In genomic region chr8:60643416-60644020, GRCm38 (mm10) we compare ENCODE assay signal across 22 mouse cellular contexts. TPM values are rescaled to one million over a fixed set of nuclear protein-coding genes. Genes with fewer than 3 reads are reported as not detected.
DNase-seq lines count a peak whose midpoint lies in the region; ATAC-seq and TF ChIP-seq lines count a peak whose summit lies in the region.
"Had no signal": no experiment of that assay in that cellular context is flagged by ENCODE, and none has a peak within 500 bp of the region (broad histone marks: within the 10 kb centered on the region; RNA-seq: fewer than 3 reads in every experiment).

No protein-coding gene starts in this region.

- ATAC-seq in intestine, postnatal 0 days, result peak; percentile 45
- ATAC-seq in frontal cortex, adult (ENCODE audit: low TSS enrichment), result no peak
- ATAC-seq: forebrain, embryonic 16.5 days; liver, embryonic 12.5 days had no signal

- no peaks in the 10 kb centered on the region for H3K4me1 ChIP-seq in intestine, postnatal 0 days (replicated peaks; ENCODE audit: control insufficient read depth, insufficient read depth, low read length)
- H3K4me1 ChIP-seq: embryonic facial prominence, embryonic 12.5 days; heart, embryonic 12.5 days; liver, embryonic 12.5 days; midbrain, embryonic 12.5 days; neural tube, embryonic 13.5 days; stomach, embryonic 15.5 days had no signal

- H3K9ac ChIP-seq in intestine, postnatal 0 days (ENCODE audit: low read depth, low read length), result no peak overlapping the region
- H3K9ac ChIP-seq: embryonic facial prominence, embryonic 12.5 days; heart, embryonic 12.5 days; hindbrain, embryonic 14.5 days; liver, embryonic 12.5 days; midbrain, embryonic 12.5 days; neural tube, embryonic 13.5 days; stomach, embryonic 15.5 days had no signal

- 45% methylated on average over 6 of the region's 6 CpGs for WGBS in intestine, postnatal 0 days

- DNase-seq in retina, postnatal 1 day, result peak; percentile 62
- no peak for DNase-seq in retina, embryonic 14.5 days (ENCODE audit: low spot score)
- DNase-seq in lung, postnatal 10 days, result peak; percentile 54
- no peak for DNase-seq in right cerebral cortex, postnatal 36 days (ENCODE audit: low spot score in 2 of 2)
- no peak for DNase-seq in adipocyte (ENCODE audit: low spot score)
- DNase-seq: adrenal gland, postnatal 14 days; cerebellum, adult 9-11 months; heart, postnatal 36 days; kidney, adult 11 months; kidney, postnatal 25 days; right cerebral cortex, postnatal 25 days; thymus, adult 18-20 months had no signal

- no peak overlapping the region for H3K4me3 ChIP-seq in intestine, postnatal 0 days (ENCODE audit: low read depth, low read length)
- H3K4me3 ChIP-seq: embryonic facial prominence, embryonic 12.5 days; heart, embryonic 12.5 days; liver, embryonic 12.5 days; midbrain, embryonic 12.5 days; neural tube, embryonic 13.5 days; stomach, embryonic 15.5 days had no signal

- no peak for TF ChIP-seq CTCF in intestine, postnatal 0 days (IDR thresholded peaks at IDR 0.05; ENCODE audit: low read depth)

- no peaks in the 10 kb centered on the region for H3K27me3 ChIP-seq in intestine, postnatal 0 days (replicated peaks; ENCODE audit: control insufficient read depth, insufficient read depth, low read length)
- H3K27me3 ChIP-seq: embryonic facial prominence, embryonic 12.5 days; heart, embryonic 12.5 days; liver, embryonic 12.5 days; midbrain, embryonic 12.5 days; neural tube, embryonic 13.5 days; stomach, embryonic 15.5 days had no signal

- H3K4me2 ChIP-seq in intestine, postnatal 0 days (replicated peaks; ENCODE audit: low read depth), result no peak overlapping the region
- H3K4me2 ChIP-seq: embryonic facial prominence, embryonic 12.5 days; heart, embryonic 12.5 days; hindbrain, embryonic 14.5 days; liver, embryonic 12.5 days; midbrain, embryonic 12.5 days; neural tube, embryonic 13.5 days; stomach, embryonic 15.5 days had no signal

- no peak overlapping the region for H3K27ac ChIP-seq in intestine, postnatal 0 days (ENCODE audit: low read depth, low read length)
- H3K27ac ChIP-seq: embryonic facial prominence, embryonic 12.5 days; hindbrain, embryonic 14.5 days; liver, embryonic 12.5 days; midbrain, embryonic 12.5 days; neural tube, embryonic 13.5 days; stomach, embryonic 15.5 days had no signal

- no peaks in the 10 kb centered on the region for H3K9me3 ChIP-seq in intestine, postnatal 0 days (ENCODE audit: control insufficient read depth)
- H3K9me3 ChIP-seq: embryonic facial prominence, embryonic 12.5 days; liver, embryonic 12.5 days; midbrain, embryonic 12.5 days; neural tube, embryonic 13.5 days; stomach, embryonic 15.5 days had no signal

- H3K36me3 ChIP-seq in intestine, postnatal 0 days (ENCODE audit: control insufficient read depth, insufficient read depth), result no peaks in the 10 kb centered on the region
- H3K36me3 ChIP-seq: embryonic facial prominence, embryonic 12.5 days; heart, embryonic 12.5 days; liver, embryonic 12.5 days; midbrain, embryonic 12.5 days; neural tube, embryonic 13.5 days; stomach, embryonic 15.5 days had no signal

RNA-seq across cellular contexts. Expression of gene Mfap3l, which starts 10.9 kb away (rescaled TPM):
- 0.99 and 1.1 TPM in 2 replicates for polyA plus RNA-seq in intestine, postnatal 0 days (2015; fragmentation: Nextera tagmentation; extraction: Ambion mirVana)

Comparison
In these comparisons a context has a peak if more than half of its experiments do, and no peak if none do; other contexts are left out.
1. DNase-seq: peak in retina, postnatal 1 day (single experiment) and lung, postnatal 10 days (single experiment); none in retina, embryonic 14.5 days (single experiment), right cerebral cortex, postnatal 36 days (0 of 2) and adipocyte (single experiment).